In genomic region chr5:114783405-114784163, GRCm38 (mm10) we compare ENCODE assay signal across 12 mouse cellular contexts. TPM values are rescaled to one million over a fixed set of nuclear protein-coding genes. Genes with fewer than 3 reads are reported as not detected.
A peak's percentile ranks its signal among the peaks of the same experiment; 100 is the strongest.
DNase-seq lines count a peak whose midpoint lies in the region; ATAC-seq and TF ChIP-seq lines count a peak whose summit lies in the region.
"Had no signal": no experiment of that assay in that cellular context is flagged by ENCODE, and none has a peak within 500 bp of the region (broad histone marks: within the 10 kb centered on the region; RNA-seq: fewer than 3 reads in every experiment).

No protein-coding gene starts in this region.

- peaks cover 97% of the 10 kb centered on the region for H3K79me2 ChIP-seq in macrophage (ENCODE audit: inconsistent target)

- peaks cover 26% of the 10 kb centered on the region for H3K4me1 ChIP-seq in heart, embryonic 16.5 days (ENCODE audit: control insufficient read depth, insufficient read depth, low read length)
- peaks cover 6% of the 10 kb centered on the region for H3K4me1 ChIP-seq in cortical plate, adult 2 months (ENCODE audit: control insufficient read depth, insufficient read depth, low read length)
- H3K4me1 ChIP-seq: forebrain, embryonic 15.5 days had no signal

- H3K4me2 ChIP-seq in heart, embryonic 16.5 days (ENCODE audit: low read depth, low read length): peak overlapping the region; percentile 10; the same call in 1 of the 2 replicates
- H3K4me2 ChIP-seq: forebrain, embryonic 15.5 days had no signal

- intact Hi-C loops in heart, postnatal 14 days (cut with DNase I): no loop called here

- no peaks in the 10 kb centered on the region for H3K9me3 ChIP-seq in heart, embryonic 16.5 days (replicated peaks; ENCODE audit: control insufficient read depth, low read length)
- H3K9me3 ChIP-seq: forebrain, embryonic 15.5 days had no signal

- DNase-seq in heart, postnatal 14 days: no peak
- DNase-seq in CD4-positive, CD25-positive, alpha-beta regulatory T cell, adult 2 months (ENCODE audit: low read depth, low spot score): peak; percentile 57
- DNase-seq in gastrocnemius, adult 8-10 months (ENCODE audit: low spot score in 2 of 2): no peak
- no peak for DNase-seq in urinary bladder, postnatal 25 days (ENCODE audit: low spot score)
- DNase-seq in adipocyte (ENCODE audit: low spot score): no peak
- DNase-seq: cerebellum, postnatal 25 days had no signal

- TF ChIP-seq POLR2A in cortical plate, adult 2 months (IDR thresholded peaks at IDR 0.05; ENCODE audit: extremely low read depth, insufficient read depth, low read length): no peak

- no peaks in the 10 kb centered on the region for H3K27me3 ChIP-seq in heart, embryonic 16.5 days (ENCODE audit: control insufficient read depth, insufficient read depth, low read length)
- H3K27me3 ChIP-seq: forebrain, embryonic 15.5 days; Patski had no signal

- 53% methylated on average over 12 of the region's 12 CpGs for WGBS in heart, embryonic 16.5 days
- WGBS in macrophage (ENCODE audit: missing documents): 35% methylated on average over 12 of the region's 12 CpGs

- ATAC-seq in heart, embryonic 16.5 days (replicated peaks; ENCODE audit: extremely low read depth, insufficient read depth, low FRiP score): no peak
- ATAC-seq: forebrain, embryonic 15.5 days; Patski had no signal

- H3K27ac ChIP-seq in heart, embryonic 16.5 days (ENCODE audit: low read length): peak overlapping the region; percentile 60
- H3K27ac ChIP-seq in cortical plate, adult 2 months (ENCODE audit: insufficient read depth, low read length): peak overlapping the region; percentile 78; the same call in 1 of the 2 replicates
- peak overlapping the region; percentile 77 for H3K27ac ChIP-seq in macrophage
- H3K27ac ChIP-seq: forebrain, embryonic 15.5 days; kidney, postnatal 0 days had no signal

- H3K36me3 ChIP-seq in heart, embryonic 16.5 days (ENCODE audit: control insufficient read depth, insufficient read depth): peaks cover 10% of the 10 kb centered on the region
- H3K36me3 ChIP-seq in macrophage (ENCODE audit: inconsistent target): peaks cover 25% of the 10 kb centered on the region

- H3K4me3 ChIP-seq in heart, embryonic 16.5 days (ENCODE audit: low read length): no peak overlapping the region
- H3K4me3 ChIP-seq in cortical plate, adult 2 months (ENCODE audit: insufficient read depth, low read length): no peak overlapping the region
- H3K4me3 ChIP-seq in macrophage (ENCODE audit: inconsistent target): no peak overlapping the region
- H3K4me3 ChIP-seq: forebrain, embryonic 15.5 days had no signal

- H3K9ac ChIP-seq in heart, embryonic 16.5 days (ENCODE audit: low read length): no peak overlapping the region; the same call in 1 of the 2 replicates
- H3K9ac ChIP-seq: forebrain, embryonic 15.5 days had no signal

- TF ChIP-seq CTCF in cortical plate, adult 2 months (IDR thresholded peaks at IDR 0.05; ENCODE audit: extremely low read depth, insufficient read depth, low read length): no peak

RNA-seq across cellular contexts. Expression of gene Git2, which starts 8.3 kb away (rescaled TPM):
- 38.6 and 46.6 TPM in 2 replicates for polyA plus RNA-seq in heart, embryonic 16.5 days (2015; fragmentation: Nextera tagmentation; extraction: Ambion mirVana)
- total RNA-seq in heart, postnatal 14 days (2021): 10 to 100 TPM; 42.4 to 44.8 TPM
- polyA plus RNA-seq in cortical plate, adult 2 months (2012; rRNA removed): 44.0 and 44.1 TPM in 2 replicates
- total RNA-seq in macrophage (2018; cell fraction: chromatin; rRNA removed): 100 to 1,000 TPM; 222 to 774 (median 306) TPM
- 10 to 100 TPM; 32.2 to 69.3 (median 50.8) TPM for total RNA-seq in macrophage (2018; cell fraction: cytosol; rRNA removed)
- total RNA-seq in macrophage (2018; cell fraction: nucleus; rRNA removed): 100 to 1,000 TPM in 21 of 26 experiments, 10 to 100 TPM in 5; 77.4 to 330 (median 164) TPM
- 37.1 to 50.3 TPM (median 46.2 TPM) in 3 replicates for polyA plus RNA-seq in macrophage (2018)
- 10 to 100 TPM; 12.7 to 19.4 (median 16.6) TPM for total RNA-seq in gastrocnemius, adult 8-10 months (2022)

RNA-seq across cellular contexts. Expression of gene Ankrd13a, which starts 9.1 kb away (rescaled TPM):
- 28.4 and 33.7 TPM in 2 replicates for polyA plus RNA-seq in heart, embryonic 16.5 days (2015; fragmentation: Nextera tagmentation; extraction: Ambion mirVana)
- 10 to 100 TPM; 45.7 to 46.5 TPM for total RNA-seq in heart, postnatal 14 days (2021)
- polyA plus RNA-seq in cortical plate, adult 2 months (2012; rRNA removed): 36.2 and 38.5 TPM in 2 replicates
- 100 to 1,000 TPM in 7 of 26 experiments, 10 to 100 TPM in 19; 49.4 to 172 (median 90.9) TPM for total RNA-seq in macrophage (2018; cell fraction: chromatin; rRNA removed)
- 100 to 1,000 TPM; 151 to 275 (median 203) TPM for total RNA-seq in macrophage (2018; cell fraction: cytosol; rRNA removed)
- total RNA-seq in macrophage (2018; cell fraction: nucleus; rRNA removed): 100 to 1,000 TPM in 24 of 26 experiments, 10 to 100 TPM in 2; 77.1 to 174 (median 135) TPM
- 144 to 222 TPM (median 173 TPM) in 3 replicates for polyA plus RNA-seq in macrophage (2018)
- 10 to 100 TPM; 12.8 to 15.7 (median 14.4) TPM for total RNA-seq in gastrocnemius, adult 8-10 months (2022)

RNA-seq across cellular contexts. Expression of gene 1500011B03Rik, which starts 39.7 kb away (rescaled TPM):
- 41.8 and 48.5 TPM in 2 replicates for polyA plus RNA-seq in heart, embryonic 16.5 days (2015; fragmentation: Nextera tagmentation; extraction: Ambion mirVana)
- total RNA-seq in heart, postnatal 14 days (2021): 10 to 100 TPM in 1 of 2 experiments, 1 to 10 TPM in 1; 8.6 to 12.3 TPM
- polyA plus RNA-seq in cortical plate, adult 2 months (2012; rRNA removed): 232 and 245 TPM in 2 replicates
- 10 to 100 TPM in 10 of 26 experiments, 1 to 10 TPM in 16; 1.5 to 27.6 (median 5.4) TPM for total RNA-seq in macrophage (2018; cell fraction: chromatin; rRNA removed)
- 10 to 100 TPM; 13.5 to 40.9 (median 29.4) TPM for total RNA-seq in macrophage (2018; cell fraction: cytosol; rRNA removed)
- total RNA-seq in macrophage (2018; cell fraction: nucleus; rRNA removed): 10 to 100 TPM in 21 of 26 experiments, 1 to 10 TPM in 5; 5.8 to 46.1 (median 16.3) TPM
- 26.6 to 35.2 TPM (median 29.9 TPM) in 3 replicates for polyA plus RNA-seq in macrophage (2018)
- 1 to 10 TPM; 2.1 to 6.2 (median 3.1) TPM for total RNA-seq in gastrocnemius, adult 8-10 months (2022)
